Mouse (Mus musculus): Measurements from ENCODE around the gene Methig1. TPM values are rescaled to one million over a fixed set of nuclear protein-coding genes. Genes with fewer than 3 reads are reported as not detected.

Gene Methig1
- total RNA-seq, 1 experiment from 2014 or later = not detected

GRCm38 (mm10) chr15:100387544-100388223 lies 34.7 kb downstream of the Methig1 start:
- no peak for ATAC-seq (ENCODE audit: extremely low read depth, insufficient number of reproducible peaks, low FRiP score, poor library complexity, severe bottlenecking)

GRCm38 (mm10) chr15:100388224-100388835 lies 35.4 kb downstream of the Methig1 start:
- no peak for ATAC-seq (ENCODE audit: extremely low read depth, insufficient number of reproducible peaks, low FRiP score, poor library complexity, severe bottlenecking)

- ATAC-seq (ENCODE audit: extremely low read depth, insufficient number of reproducible peaks, low FRiP score, poor library complexity, severe bottlenecking) = no peak
Observed at GRCm38 (mm10) chr15:100388886-100389285, 35.9 kb downstream of the Methig1 start.

GRCm38 (mm10) chr15:100391066-100391465 lies 38.1 kb downstream of the Methig1 start:
- ATAC-seq (ENCODE audit: extremely low read depth, insufficient number of reproducible peaks, low FRiP score, poor library complexity, severe bottlenecking) = no peak

- ATAC-seq (ENCODE audit: extremely low read depth, insufficient number of reproducible peaks, low FRiP score, poor library complexity, severe bottlenecking) = no peak
Observed at GRCm38 (mm10) chr15:100391599-100391998, 38.6 kb downstream of the Methig1 start.

- ATAC-seq (ENCODE audit: extremely low read depth, insufficient number of reproducible peaks, low FRiP score, poor library complexity, severe bottlenecking) = no peak
Observed at GRCm38 (mm10) chr15:100393016-100393415, 40.1 kb downstream of the Methig1 start.

- no peak for ATAC-seq (ENCODE audit: extremely low read depth, insufficient number of reproducible peaks, low FRiP score, poor library complexity, severe bottlenecking)
Observed at GRCm38 (mm10) chr15:100395561-100395960, 42.6 kb downstream of the Methig1 start.

GRCm38 (mm10) chr15:100400592-100401250 lies 47.8 kb downstream of the Methig1 start:
- ATAC-seq (ENCODE audit: extremely low read depth, insufficient number of reproducible peaks, low FRiP score, poor library complexity, severe bottlenecking) = no peak

GRCm38 (mm10) chr15:100401811-100402210 lies 48.9 kb downstream of the Methig1 start:
- no peak for ATAC-seq (ENCODE audit: extremely low read depth, insufficient number of reproducible peaks, low FRiP score, poor library complexity, severe bottlenecking)

- no peak for ATAC-seq (ENCODE audit: extremely low read depth, insufficient number of reproducible peaks, low FRiP score, poor library complexity, severe bottlenecking)
Observed at GRCm38 (mm10) chr15:100402347-100402746, 49.4 kb downstream of the Methig1 start.

- ATAC-seq (ENCODE audit: extremely low read depth, insufficient number of reproducible peaks, low FRiP score, poor library complexity, severe bottlenecking) = no peak
Observed at GRCm38 (mm10) chr15:100402798-100403197, 49.8 kb downstream of the Methig1 start.

GRCm38 (mm10) chr15:100403318-100404000 lies 50.5 kb downstream of the Methig1 start:
- ATAC-seq (ENCODE audit: extremely low read depth, insufficient number of reproducible peaks, low FRiP score, poor library complexity, severe bottlenecking) = no peak

- ATAC-seq (ENCODE audit: extremely low read depth, insufficient number of reproducible peaks, low FRiP score, poor library complexity, severe bottlenecking) = no peak
Observed at GRCm38 (mm10) chr15:100406088-100406487, 53.1 kb downstream of the Methig1 start.

- ATAC-seq (ENCODE audit: extremely low read depth, insufficient number of reproducible peaks, low FRiP score, poor library complexity, severe bottlenecking) = 0 out of 2 replicates have a peak, but pooled peaks have one; percentile 23
Observed at GRCm38 (mm10) chr15:100410918-100411672, 58.1 kb downstream of the Methig1 start.

- ATAC-seq (ENCODE audit: extremely low read depth, insufficient number of reproducible peaks, low FRiP score, poor library complexity, severe bottlenecking) = no peak
Observed at GRCm38 (mm10) chr15:100411731-100412130, 58.8 kb downstream of the Methig1 start.

- ATAC-seq (ENCODE audit: extremely low read depth, insufficient number of reproducible peaks, low FRiP score, poor library complexity, severe bottlenecking) = no peak
Observed at GRCm38 (mm10) chr15:100413306-100413705, 60.4 kb downstream of the Methig1 start.

- no peak for ATAC-seq (ENCODE audit: extremely low read depth, insufficient number of reproducible peaks, low FRiP score, poor library complexity, severe bottlenecking)
Observed at GRCm38 (mm10) chr15:100414011-100414410, 61.1 kb downstream of the Methig1 start.

GRCm38 (mm10) chr15:100414942-100415341 lies 62.0 kb downstream of the Methig1 start:
- no peak for ATAC-seq (ENCODE audit: extremely low read depth, insufficient number of reproducible peaks, low FRiP score, poor library complexity, severe bottlenecking)

- no peak for ATAC-seq (ENCODE audit: extremely low read depth, insufficient number of reproducible peaks, low FRiP score, poor library complexity, severe bottlenecking)
Observed at GRCm38 (mm10) chr15:100415684-100416083, 62.7 kb downstream of the Methig1 start.
